Mouse (Mus musculus) WW6 (cell line): Measurements from ENCODE around the gene Denr.

Source experiments
- DNase-seq: peaks from one replicate; pipeline ENCODE4 v3.0.0-alpha.2; 2013; ENCODE audit warnings: low read depth, low spot score

Gene Denr

GRCm38 (mm10) chr5:123969216-123969615, 62.2 kb downstream of the Denr start:
- no peak for DNase-seq

- DNase-seq, result no peak
Observed at GRCm38 (mm10) chr5:123970576-123970975, 63.6 kb downstream of the Denr start.

GRCm38 (mm10) chr5:123972453-123972852, 65.5 kb downstream of the Denr start:
- no peak for DNase-seq

- no peak for DNase-seq
Observed at GRCm38 (mm10) chr5:123973299-123974178, 66.6 kb downstream of the Denr start, which contains the start of gene Hip1r. Gene Hip1r (plus strand): TSS chr5:123973628.

- DNase-seq, result no peak
Observed at GRCm38 (mm10) chr5:123974179-123974485, 67.2 kb downstream of the Denr start.

- DNase-seq, result no peak
Observed at GRCm38 (mm10) chr5:123974616-123975111, 67.7 kb downstream of the Denr start.

GRCm38 (mm10) chr5:123975668-123976180, 68.7 kb downstream of the Denr start:
- no peak for DNase-seq

GRCm38 (mm10) chr5:123977231-123977630, 70.3 kb downstream of the Denr start:
- DNase-seq, result no peak

GRCm38 (mm10) chr5:123978131-123978530, 71.2 kb downstream of the Denr start:
- DNase-seq, result no peak
